Mouse (Mus musculus) left cerebral cortex, postnatal 14 days (tissue): ENCODE data around the gene Kif18a. TPM values are rescaled to one million over a fixed set of nuclear protein-coding genes. Genes with fewer than 3 reads are reported as not detected.

Experiments
- DNase-seq, 2 experiments: peaks; one replicate each; pipeline ENCODE4 v3.0.0; 2021 to 2022; ENCODE audit warnings: low spot score in 2 of 2, mixed read lengths in 1 of 2
- intact Hi-C: fragments of 180-260 bp; cut with DNase I; formaldehyde crosslinking; loops from one replicate; pipeline ENCODE4 v1.15.1; 2025
- long read RNA-seq, 2 experiments: library from polyadenylated mRNA; stranded (forward); transcript quantifications; one replicate each; pipeline ENCODE4 v2.0.0; 2021
- total RNA-seq, 2 experiments: library from RNA; stranded (reverse); gene quantifications; 2 replicates each; pipeline ENCODE4 v1.2.3; 2021

Kif18a gene
- 1 to 10 TPM; 1.4 to 1.8 TPM for total RNA-seq
- long read RNA-seq, experiment 1, partial matches to known transcripts, result 0 of 5 reads
- long read RNA-seq, experiment 1, other reads (novel, unspliced or antisense), result 1 of 5 reads
- long read RNA-seq, experiment 2, partial matches to known transcripts, result 0 of 1 reads
- long read RNA-seq, experiment 2, other reads (novel, unspliced or antisense), result 1 of 1 reads

- DNase-seq, result peak; percentile 97
- intact Hi-C loops, result no loop called here
These were observed at the start of gene Kif18a, which contains the start of gene Mettl15 for GRCm38 (mm10) chr2:109280600-109281340. TSS of gene Kif18a (plus strand) at chr2:109280738. TSS of gene Mettl15 (minus strand) at chr2:109280748.

- intact Hi-C loops, result no loop called here
- no peak for DNase-seq
These were observed 46.7 kb upstream of the Kif18a start for GRCm38 (mm10) chr2:109233876-109234275.

- no peak for DNase-seq
- intact Hi-C loops, result no loop called here
These were observed 44.8 kb upstream of the Kif18a start for GRCm38 (mm10) chr2:109235741-109236140.

- intact Hi-C loops, result no loop called here
- DNase-seq, result no peak
These were observed 38.6 kb upstream of the Kif18a start for GRCm38 (mm10) chr2:109241947-109242346.

GRCm38 (mm10) chr2:109262779-109263178 is 17.8 kb upstream of the Kif18a start:
- intact Hi-C loops, result no loop called here
- no peak for DNase-seq

- intact Hi-C loops, result loop anchor here (10.0 kb wide), 1 partner anchor 402 kb away; the partner anchor contains the start of gene Bdnf
- DNase-seq, result no peak
These were observed 7.4 kb upstream of the Kif18a start for GRCm38 (mm10) chr2:109273098-109273497.

GRCm38 (mm10) chr2:109277593-109277992 is 2.9 kb upstream of the Kif18a start:
- intact Hi-C loops, result loop anchor here (5.0 to 10.0 kb wide), 2 partner anchors 397 to 415 kb away; partner anchors contain the start of gene Bdnf
- no peak for DNase-seq

- DNase-seq, result peak; percentile 8 to 15
- intact Hi-C loops, result loop anchor here (5.0 to 10.0 kb wide), 2 partner anchors 397 to 414 kb away; partner anchors contain the start of gene Bdnf
These were observed 2.5 kb upstream of the Kif18a start for GRCm38 (mm10) chr2:109278036-109278435.

GRCm38 (mm10) chr2:109280272-109280599 is 302 bp upstream of the Kif18a start:
- intact Hi-C loops, result no loop called here
- DNase-seq, result no peak

GRCm38 (mm10) chr2:109281341-109281690 is 778 bp downstream of the Kif18a start:
- intact Hi-C loops, result no loop called here

GRCm38 (mm10) chr2:109284121-109284520 is 3.6 kb downstream of the Kif18a start:
- intact Hi-C loops, result no loop called here
- DNase-seq, result no peak

More at GRCm38 (mm10) chr2:109281341-109281690, 778 bp downstream of the Kif18a start:
- no peak for DNase-seq

- DNase-seq, result no peak
- intact Hi-C loops, result no loop called here
These were observed 8.8 kb downstream of the Kif18a start for GRCm38 (mm10) chr2:109289327-109289726.

GRCm38 (mm10) chr2:109296264-109296663 is 15.7 kb downstream of the Kif18a start:
- intact Hi-C loops, result no loop called here
- DNase-seq, result no peak

- DNase-seq, result no peak
- intact Hi-C loops, result no loop called here
These were observed 17.6 kb downstream of the Kif18a start for GRCm38 (mm10) chr2:109298160-109298559.

- intact Hi-C loops, result no loop called here
- DNase-seq, result no peak
These were observed 21.7 kb downstream of the Kif18a start for GRCm38 (mm10) chr2:109302234-109302633.

GRCm38 (mm10) chr2:109303638-109304037 is 23.1 kb downstream of the Kif18a start:
- intact Hi-C loops, result no loop called here
- no peak for DNase-seq

- DNase-seq, result no peak
- intact Hi-C loops, result no loop called here
These were observed 30.8 kb downstream of the Kif18a start for GRCm38 (mm10) chr2:109311369-109311768.

GRCm38 (mm10) chr2:109331807-109332206 is 51.3 kb downstream of the Kif18a start:
- intact Hi-C loops, result no loop called here
- no peak for DNase-seq

GRCm38 (mm10) chr2:109334237-109334636 is 53.7 kb downstream of the Kif18a start:
- intact Hi-C loops, result no loop called here
- no peak for DNase-seq

GRCm38 (mm10) chr2:109335765-109336164 is 55.2 kb downstream of the Kif18a start:
- no peak for DNase-seq
- intact Hi-C loops, result no loop called here

GRCm38 (mm10) chr2:109345386-109345785 is 64.8 kb downstream of the Kif18a start:
- DNase-seq, result no peak
- intact Hi-C loops, result no loop called here
